Mouse (Mus musculus) myocyte (in vitro differentiated cells): ENCODE data around the gene Trpc1.

Experiments
- CEBPB ChIP-seq: IDR thresholded peaks from 2 replicates; pipeline ENCODE4 v1.6.1; 2011; ENCODE audit warnings: mild to moderate bottlenecking, moderate library complexity; ENCODE audit not compliant: poor library complexity, insufficient read depth, severe bottlenecking
- E2F4 ChIP-seq: IDR thresholded peaks from one replicate; pipeline ENCODE4 v1.6.1; 2011; ENCODE audit warnings: mild to moderate bottlenecking, control low read depth, moderate library complexity; ENCODE audit not compliant: insufficient read depth
- MAX ChIP-seq: IDR thresholded peaks from one replicate; pipeline ENCODE4 v1.6.1; 2011; ENCODE audit warnings: low read depth, mild to moderate bottlenecking, control low read depth
- MYOD1 ChIP-seq, 3 experiments: IDR thresholded peaks; one replicate each; pipeline ENCODE4 v1.6.1; 2011; ENCODE audit warnings: control low read depth in 2 of 3, low read depth in 2 of 3, mild to moderate bottlenecking in 2 of 3, moderate library complexity in 1 of 3; ENCODE audit not compliant: insufficient read length in 2 of 3, control insufficient read depth in 1 of 3
- MYOG ChIP-seq, 3 experiments: IDR thresholded peaks; one replicate each; pipeline ENCODE4 v1.6.1; 2011; ENCODE audit warnings: control low read depth in 2 of 3, low read depth in 2 of 3, mild to moderate bottlenecking in 2 of 3; ENCODE audit not compliant: insufficient read length in 2 of 3, control insufficient read depth in 1 of 3, insufficient read depth in 1 of 3
- POLR2A ChIP-seq: IDR thresholded peaks from one replicate; pipeline ENCODE4 v1.6.1; 2011; ENCODE audit warnings: low read depth, mild to moderate bottlenecking, control low read depth, moderate library complexity; ENCODE audit not compliant: insufficient read length
- POLR2AphosphoS2 ChIP-seq: IDR thresholded peaks from one replicate; pipeline ENCODE4 v1.6.1; 2011; ENCODE audit warnings: low read depth, control low read depth; ENCODE audit not compliant: insufficient read length
- REST ChIP-seq: IDR thresholded peaks from one replicate; pipeline ENCODE4 v1.6.1; 2011; ENCODE audit warnings: mild to moderate bottlenecking, control low read depth, moderate library complexity; ENCODE audit not compliant: insufficient read depth, insufficient read length
- TCF3 ChIP-seq: IDR thresholded peaks from one replicate; pipeline ENCODE4 v1.6.1; 2011; ENCODE audit warnings: low read depth, control low read depth; ENCODE audit not compliant: insufficient read length
- USF1 ChIP-seq: IDR thresholded peaks from one replicate; pipeline ENCODE4 v1.6.1; 2011; ENCODE audit warnings: low read depth, mild to moderate bottlenecking, control low read depth, moderate library complexity

DNA sequence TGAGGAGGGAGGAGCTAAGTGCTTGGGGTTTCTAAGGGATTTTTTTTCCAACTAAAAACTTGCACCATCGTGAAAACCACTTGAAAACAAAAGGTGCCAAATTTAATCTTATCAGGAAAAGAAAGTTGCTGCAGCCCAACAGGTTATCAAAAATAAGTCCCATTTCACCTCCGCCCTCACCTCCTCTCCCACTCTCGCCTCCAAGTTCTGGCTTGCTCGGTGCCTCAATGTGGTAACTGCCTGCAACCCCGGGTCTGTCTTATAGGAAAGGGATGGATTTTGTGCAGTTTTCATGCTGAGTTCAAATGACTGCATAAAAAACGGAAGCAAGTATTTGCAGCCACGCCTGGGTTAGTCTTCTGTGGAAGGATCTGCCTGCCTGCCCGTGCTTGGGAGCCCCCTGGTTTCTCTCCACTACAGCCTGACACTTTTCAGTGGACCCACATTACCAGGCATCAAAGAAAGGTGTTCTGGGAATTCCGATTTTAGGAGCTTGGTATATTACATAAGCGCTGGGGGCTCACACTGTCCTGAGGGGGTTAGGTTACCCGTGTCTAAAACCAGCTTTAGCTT is 56.6 kb downstream of the Trpc1 start:
- TF ChIP-seq MYOD1 (IDR thresholded peaks at IDR 0.05; ENCODE audit: control insufficient read depth in 1 of 3, insufficient read length in 2 of 3, low read depth in 2 of 3) = no peak
- no peak for TF ChIP-seq USF1
- TF ChIP-seq POLR2A = no peak
- no peak for TF ChIP-seq CEBPB
- no peak for TF ChIP-seq MAX
- no peak for TF ChIP-seq POLR2AphosphoS2
- TF ChIP-seq E2F4 = no peak
- TF ChIP-seq MYOG (IDR thresholded peaks at IDR 0.05; ENCODE audit: control insufficient read depth in 1 of 3, insufficient read depth in 1 of 3, insufficient read length in 2 of 3, low read depth in 2 of 3) = no peak
- TF ChIP-seq REST = no peak
- TF ChIP-seq TCF3 = no peak
